In the genomic region with DNA sequence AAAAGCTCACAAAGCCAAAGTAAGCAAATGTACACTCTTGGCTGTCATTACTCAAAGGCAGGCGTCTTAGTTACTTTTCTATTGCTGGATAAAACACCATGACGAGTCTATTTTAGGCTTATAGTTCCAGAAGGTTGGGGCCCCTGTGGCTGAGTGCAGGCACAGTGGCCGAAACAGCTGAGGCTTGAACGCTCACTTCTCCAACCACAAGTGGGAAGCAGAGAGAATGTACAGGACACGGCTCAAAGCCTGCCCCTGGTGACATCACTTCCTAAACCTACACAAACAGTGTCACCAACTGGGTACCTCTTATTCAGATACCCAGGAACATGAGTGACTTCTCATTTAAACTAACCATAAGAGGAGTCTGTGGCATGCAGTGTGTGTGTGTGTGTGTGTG, we compare ENCODE assay signal across 11 mouse cellular contexts. TPM values are rescaled to one million over a fixed set of nuclear protein-coding genes. Genes with fewer than 3 reads are reported as not detected.
DNase-seq lines count a peak whose midpoint lies in the region; ATAC-seq lines count a peak whose summit lies in the region.
"Had no signal": no experiment of that assay in that cellular context is flagged by ENCODE, and none has a peak within 500 bp of the region (broad histone marks: within the 10 kb centered on the region; RNA-seq: fewer than 3 reads in every experiment).

No protein-coding gene starts in this region.

- no peaks in the 10 kb centered on the region for H3K27me3 ChIP-seq in embryonic facial prominence, embryonic 14.5 days (replicated peaks; ENCODE audit: control insufficient read depth, insufficient read depth, low read length)
- no peaks in the 10 kb centered on the region for H3K27me3 ChIP-seq in embryonic facial prominence, embryonic 10.5 days (replicated peaks; ENCODE audit: low read depth, poor library complexity, severe bottlenecking)
- H3K27me3 ChIP-seq in heart, embryonic 13.5 days (replicated peaks), result no peaks in the 10 kb centered on the region
- H3K27me3 ChIP-seq in neural tube, embryonic 15.5 days (replicated peaks), result no peaks in the 10 kb centered on the region
- H3K27me3 ChIP-seq: hindbrain, embryonic 15.5 days; liver, embryonic 15.5 days had no signal

- peak; percentile 62 for DNase-seq in embryonic facial prominence, embryonic 14.5 days (ENCODE audit: low spot score)
- DNase-seq in embryonic facial prominence, embryonic 10.5 days (ENCODE audit: low spot score), result no peak
- peak; percentile 87 for DNase-seq in 416B (ENCODE audit: low read depth)
- no peak for DNase-seq in cerebellum, adult 8-10 months
- no peak for DNase-seq in layer of hippocampus, postnatal 14 days (ENCODE audit: low spot score in 2 of 2)
- DNase-seq: adrenal gland, postnatal 10 days had no signal

- no peaks in the 10 kb centered on the region for H3K4me1 ChIP-seq in embryonic facial prominence, embryonic 14.5 days (ENCODE audit: control insufficient read depth, insufficient read depth, low read length)
- H3K4me1 ChIP-seq in embryonic facial prominence, embryonic 10.5 days, result peaks cover 6% of the 10 kb centered on the region
- peaks cover 35% of the 10 kb centered on the region for H3K4me1 ChIP-seq in heart, embryonic 13.5 days
- H3K4me1 ChIP-seq in neural tube, embryonic 15.5 days, result 0 out of 2 replicates have a peak, but pooled peaks cover 4% of the 10 kb centered on the region
- H3K4me1 ChIP-seq: hindbrain, embryonic 15.5 days had no signal

- no peak overlapping the region for H3K9ac ChIP-seq in embryonic facial prominence, embryonic 14.5 days (ENCODE audit: low read depth, low read length)
- no peak overlapping the region; the same call in 1 of the 2 replicates for H3K9ac ChIP-seq in heart, embryonic 13.5 days
- H3K9ac ChIP-seq in neural tube, embryonic 15.5 days (replicated peaks), result no peak overlapping the region
- H3K9ac ChIP-seq: hindbrain, embryonic 15.5 days; liver, embryonic 15.5 days had no signal

- no peak overlapping the region for H3K4me3 ChIP-seq in embryonic facial prominence, embryonic 14.5 days (ENCODE audit: low read depth, low read length)
- no peak overlapping the region for H3K4me3 ChIP-seq in embryonic facial prominence, embryonic 10.5 days
- H3K4me3 ChIP-seq in heart, embryonic 13.5 days, result no peak overlapping the region
- H3K4me3 ChIP-seq in neural tube, embryonic 15.5 days (replicated peaks), result no peak overlapping the region
- H3K4me3 ChIP-seq: hindbrain, embryonic 15.5 days; liver, embryonic 15.5 days had no signal

- no peaks in the 10 kb centered on the region for H3K36me3 ChIP-seq in embryonic facial prominence, embryonic 14.5 days (ENCODE audit: control insufficient read depth, insufficient read depth, low read length)
- H3K36me3 ChIP-seq in embryonic facial prominence, embryonic 10.5 days (replicated peaks), result no peaks in the 10 kb centered on the region
- H3K36me3 ChIP-seq in heart, embryonic 13.5 days, result no peaks in the 10 kb centered on the region
- H3K36me3 ChIP-seq in neural tube, embryonic 15.5 days, result no peaks in the 10 kb centered on the region
- H3K36me3 ChIP-seq: hindbrain, embryonic 15.5 days; liver, embryonic 15.5 days had no signal

- no peak overlapping the region for H3K4me2 ChIP-seq in embryonic facial prominence, embryonic 14.5 days (ENCODE audit: low read depth, low read length)
- H3K4me2 ChIP-seq in heart, embryonic 13.5 days, result peak overlapping the region; percentile 26
- H3K4me2 ChIP-seq in neural tube, embryonic 15.5 days, result no peak overlapping the region
- H3K4me2 ChIP-seq: hindbrain, embryonic 15.5 days; liver, embryonic 15.5 days had no signal

- 43% methylated on average over 5 of the region's 5 CpGs for WGBS in embryonic facial prominence, embryonic 14.5 days
- WGBS in embryonic facial prominence, embryonic 10.5 days, result 68% methylated on average over 5 of the region's 5 CpGs
- WGBS in heart, embryonic 13.5 days, result 7% methylated on average over 5 of the region's 5 CpGs
- 32% methylated on average over 5 of the region's 5 CpGs for WGBS in neural tube, embryonic 15.5 days

- peak overlapping the region; percentile 39; the same call in 1 of the 2 replicates for H3K27ac ChIP-seq in embryonic facial prominence, embryonic 14.5 days (replicated peaks; ENCODE audit: low read depth, low read length)
- H3K27ac ChIP-seq in embryonic facial prominence, embryonic 10.5 days (replicated peaks), result no peak overlapping the region
- peak overlapping the region; percentile 85 for H3K27ac ChIP-seq in heart, embryonic 13.5 days (replicated peaks)
- H3K27ac ChIP-seq in neural tube, embryonic 15.5 days (replicated peaks), result no peak overlapping the region
- H3K27ac ChIP-seq: hindbrain, embryonic 15.5 days; liver, embryonic 15.5 days had no signal

- H3K9me3 ChIP-seq in embryonic facial prominence, embryonic 14.5 days (ENCODE audit: control insufficient read depth, low read length), result no peaks in the 10 kb centered on the region
- no peaks in the 10 kb centered on the region for H3K9me3 ChIP-seq in embryonic facial prominence, embryonic 10.5 days
- H3K9me3 ChIP-seq in heart, embryonic 13.5 days, result no peaks in the 10 kb centered on the region
- no peaks in the 10 kb centered on the region for H3K9me3 ChIP-seq in neural tube, embryonic 15.5 days (replicated peaks)
- H3K9me3 ChIP-seq: hindbrain, embryonic 15.5 days; liver, embryonic 15.5 days had no signal

- ATAC-seq in embryonic facial prominence, embryonic 14.5 days (ENCODE audit: low read depth), result peak; percentile 71; the same call in 1 of the 2 replicates
- ATAC-seq in heart, embryonic 13.5 days (ENCODE audit: extremely low read depth, insufficient number of reproducible peaks, low FRiP score, low TSS enrichment), result peak; percentile 57
- peak; percentile 98 for ATAC-seq in megakaryocyte progenitor cell, adult 5-6 weeks (replicated peaks; ENCODE audit: poor library complexity)
- no peak for ATAC-seq in neural tube, embryonic 15.5 days (ENCODE audit: low FRiP score)

RNA-seq across cellular contexts. Expression of gene Otud4, which starts 26.5 kb away (rescaled TPM):
- polyA plus RNA-seq in embryonic facial prominence, embryonic 14.5 days (2014; fragmentation: Nextera tagmentation; extraction: Ambion mirVana), result 22.2 and 24.0 TPM in 2 replicates
- 16.1 and 17.8 TPM in 2 replicates for polyA plus RNA-seq in embryonic facial prominence, embryonic 10.5 days (2016; fragmentation: Nextera tagmentation; extraction: Ambion mirVana)
- 12.4 and 13.3 TPM in 2 replicates for polyA plus RNA-seq in heart, embryonic 13.5 days (2015; fragmentation: Nextera tagmentation; extraction: Ambion mirVana)
- total RNA-seq in megakaryocyte progenitor cell, adult 5-6 weeks (2015), result 54.4 and 64.4 TPM in 2 replicates
- total RNA-seq in megakaryocyte progenitor cell, adult 5-6 weeks (2017), result 57.8 and 85.7 TPM in 2 replicates
- 9.3 and 10.3 TPM in 2 replicates for polyA plus RNA-seq in neural tube, embryonic 15.5 days (2015; fragmentation: Nextera tagmentation; extraction: Ambion mirVana)
- 10 to 100 TPM; 40.0 to 45.1 TPM for total RNA-seq in layer of hippocampus, postnatal 14 days (2021)

Comparison
In these comparisons a context has a peak if more than half of its experiments do, and no peak if none do; other contexts are left out.
1. DNase-seq: peak in embryonic facial prominence, embryonic 14.5 days (single experiment) and 416B (single experiment); none in embryonic facial prominence, embryonic 10.5 days (single experiment), cerebellum, adult 8-10 months (single experiment) and layer of hippocampus, postnatal 14 days (0 of 2).
2. H3K27ac ChIP-seq: peak in embryonic facial prominence, embryonic 14.5 days (single experiment) and heart, embryonic 13.5 days (single experiment); none in embryonic facial prominence, embryonic 10.5 days (single experiment) and neural tube, embryonic 15.5 days (single experiment).